Mouse (Mus musculus) C2C12 (cell line): ENCODE measurements around the gene Spert. TPM values are rescaled to one million over a fixed set of nuclear protein-coding genes. Genes with fewer than 3 reads are reported as not detected.

Experiments
- H3K27me3 ChIP-seq: one replicate; pipeline ENCODE4 v1.6.1; 2011; ENCODE audit not compliant: control insufficient read depth, insufficient read depth, insufficient read length
- H3K36me3 ChIP-seq: one replicate; pipeline ENCODE4 v1.6.1; 2011; ENCODE audit not compliant: control insufficient read depth, insufficient read depth
- H3K4me3 ChIP-seq: one replicate; pipeline ENCODE4 v1.5.1; 2011; ENCODE audit warnings: mild to moderate bottlenecking, control low read depth; ENCODE audit not compliant: poor library complexity, insufficient read depth, severe bottlenecking
- H3K79me2 ChIP-seq: one replicate; pipeline ENCODE4 v1.6.1; 2011; ENCODE audit not compliant: control insufficient read depth, insufficient read depth
- H3K79me3 ChIP-seq: one replicate; pipeline ENCODE4 v1.6.1; 2011; ENCODE audit warnings: low read depth, control low read depth
- H3ac ChIP-seq: one replicate; pipeline ENCODE3; 2011; ENCODE audit warnings: low read depth; ENCODE audit not compliant: control insufficient read depth, insufficient read length
- CEBPB ChIP-seq: IDR thresholded peaks from one replicate; pipeline ENCODE4 v1.6.1; 2011; ENCODE audit warnings: low read depth, mild to moderate bottlenecking, control low read depth, moderate library complexity
- CTCF ChIP-seq: IDR thresholded peaks from one replicate; pipeline ENCODE4 v1.5.1; 2011; ENCODE audit not compliant: control insufficient read depth, insufficient read depth, insufficient read length
- FOSL1 ChIP-seq: IDR thresholded peaks from one replicate; pipeline ENCODE4 v1.8.0; 2011; ENCODE audit warnings: mild to moderate bottlenecking, low read length; ENCODE audit not compliant: poor library complexity, insufficient read depth, severe bottlenecking
- MAX ChIP-seq: IDR thresholded peaks from one replicate; pipeline ENCODE4 v1.6.1; 2011; ENCODE audit warnings: mild to moderate bottlenecking, control low read depth
- MYOD1 ChIP-seq: IDR thresholded peaks from one replicate; pipeline ENCODE4 v1.6.1; 2011; ENCODE audit warnings: low read depth; ENCODE audit not compliant: control insufficient read depth, insufficient read length
- MYOG ChIP-seq: IDR thresholded peaks from one replicate; pipeline ENCODE4 v1.6.1; 2011; ENCODE audit not compliant: control insufficient read depth, insufficient read length; ENCODE audit errors: extremely low read depth
- USF1 ChIP-seq: IDR thresholded peaks from one replicate; pipeline ENCODE4 v1.6.1; 2011; ENCODE audit warnings: low read depth, mild to moderate bottlenecking, control low read depth, moderate library complexity
- polyA plus RNA-seq: library from polyadenylated mRNA; unstranded; fragments of >200 nt; fragmentation: generic; extraction: Trizol; gene quantifications from one replicate; pipeline ENCODE4 v1.2.1, GENCODE M21; 2012; ENCODE audit warnings: missing spikeins

Gene Spert
- polyA plus RNA-seq, 1 experiment, result not detected

DNA sequence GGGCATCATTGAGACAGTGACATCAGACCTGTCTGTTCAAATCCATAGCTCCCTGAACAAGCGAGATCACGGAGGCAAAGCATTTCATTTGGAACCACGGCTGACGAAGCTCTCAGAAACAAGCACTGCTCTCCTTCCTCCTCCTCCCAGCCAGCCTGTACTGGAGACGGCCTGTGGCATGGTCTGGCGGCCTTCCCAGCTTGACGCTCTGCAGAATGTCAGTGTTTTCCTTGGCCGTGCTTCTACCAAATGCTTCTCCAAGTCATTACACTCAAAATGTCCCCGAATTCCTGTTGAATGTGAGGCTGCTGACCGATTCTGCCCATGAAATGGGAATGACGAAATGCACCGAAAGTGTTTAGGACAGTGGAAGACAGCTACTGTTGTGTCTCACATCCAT, 42.4 kb upstream of the Spert start:
- Histone ChIP-seq H3K79me2 (no peaks in the 10 kb centered on the region), H3K79me3 (no peaks in the 10 kb centered on the region), H3ac (no peak overlapping the region), H3K4me3 (no peak overlapping the region), H3K36me3 (no peaks in the 10 kb centered on the region), H3K27me3 (no peaks in the 10 kb centered on the region)
- TF ChIP-seq MYOD1, result no peak
- TF ChIP-seq MAX, result no peak
- TF ChIP-seq MYOG, result no peak
- TF ChIP-seq FOSL1, result no peak

- Histone ChIP-seq H3K4me3 (no peak overlapping the region), H3ac (no peak overlapping the region)
- TF ChIP-seq MAX (no peak), USF1 (no peak), MYOD1 (no peak), FOSL1 (no peak), CTCF (no peak), MYOG (no peak), CEBPB (no peak)
Measured at GRCm38 (mm10) chr14:75628870-75629269, 36.0 kb upstream of the Spert start.

GRCm38 (mm10) chr14:75622984-75623383, 30.1 kb upstream of the Spert start:
- Histone ChIP-seq H3K79me3 (no peaks in the 10 kb centered on the region), H3K4me3 (no peak overlapping the region), H3K79me2 (no peaks in the 10 kb centered on the region), H3K27me3 (peaks cover 31% of the 10 kb centered on the region), H3K36me3 (no peaks in the 10 kb centered on the region), H3ac (no peak overlapping the region)
- TF ChIP-seq USF1 (no peak), MYOG (no peak), CEBPB (no peak), MYOD1 (no peak), MAX (no peak), FOSL1 (no peak), CTCF (no peak)

More at GRCm38 (mm10) chr14:75628870-75629269, 36.0 kb upstream of the Spert start:
- Histone ChIP-seq H3K36me3 (no peaks in the 10 kb centered on the region), H3K79me2 (no peaks in the 10 kb centered on the region), H3K27me3 (peaks cover 3% of the 10 kb centered on the region), H3K79me3 (no peaks in the 10 kb centered on the region)

GRCm38 (mm10) chr14:75616375-75616774, 23.5 kb upstream of the Spert start:
- no peak overlapping the region for H3ac ChIP-seq
- no peaks in the 10 kb centered on the region for H3K36me3 ChIP-seq
- no peak overlapping the region for H3K4me3 ChIP-seq
- peaks cover 50% of the 10 kb centered on the region for H3K27me3 ChIP-seq
- TF ChIP-seq CTCF (no peak), MAX (no peak), USF1 (no peak), MYOG (no peak)
- no peaks in the 10 kb centered on the region for H3K79me3 ChIP-seq
- no peaks in the 10 kb centered on the region for H3K79me2 ChIP-seq

- H3K4me3 ChIP-seq, result no peak overlapping the region
- H3ac ChIP-seq, result no peak overlapping the region
- TF ChIP-seq CEBPB, result no peak
- no peak for TF ChIP-seq MAX
- no peak for TF ChIP-seq MYOD1
- no peak for TF ChIP-seq CTCF
- no peak for TF ChIP-seq MYOG
- TF ChIP-seq USF1, result no peak
- TF ChIP-seq FOSL1, result no peak
- H3K79me3 ChIP-seq, result no peaks in the 10 kb centered on the region
- H3K79me2 ChIP-seq, result no peaks in the 10 kb centered on the region
- no peaks in the 10 kb centered on the region for H3K36me3 ChIP-seq
- H3K27me3 ChIP-seq, result peaks cover 18% of the 10 kb centered on the region
Measured at GRCm38 (mm10) chr14:75609176-75609575, 16.3 kb upstream of the Spert start.

GRCm38 (mm10) chr14:75583870-75584269, 9.0 kb downstream of the Spert start:
- no peaks in the 10 kb centered on the region for H3K79me2 ChIP-seq
- H3K79me3 ChIP-seq, result no peaks in the 10 kb centered on the region
- no peak for TF ChIP-seq USF1
- TF ChIP-seq FOSL1, result no peak
- TF ChIP-seq MYOG, result no peak
- TF ChIP-seq MYOD1, result no peak
- no peak for TF ChIP-seq CTCF
- no peak for TF ChIP-seq CEBPB
- no peak for TF ChIP-seq MAX
- no peak overlapping the region for H3K4me3 ChIP-seq
- no peaks in the 10 kb centered on the region for H3K36me3 ChIP-seq
- peaks cover 50% of the 10 kb centered on the region for H3K27me3 ChIP-seq
- H3ac ChIP-seq, result no peak overlapping the region
